Mouse (Mus musculus) thymus, postnatal 0 days (tissue): ENCODE data around the gene Bcl9. TPM values are rescaled to one million over a fixed set of nuclear protein-coding genes. Genes with fewer than 3 reads are reported as not detected.

Experiments
- DNase-seq: peaks from one replicate; pipeline ENCODE4 v3.0.0-alpha.2; 2015; ENCODE audit warnings: low spot score
- polyA plus RNA-seq: library from polyadenylated mRNA; unstranded; fragments of >200 nt; fragmentation: Nextera tagmentation; extraction: Ambion mirVana; gene quantifications from 2 replicates; pipeline ENCODE4 v1.2.1, GENCODE M21; 2015

Bcl9 gene
- polyA plus RNA-seq, 1 experiment from 2014 or later = 23.7 TPM

DNA sequence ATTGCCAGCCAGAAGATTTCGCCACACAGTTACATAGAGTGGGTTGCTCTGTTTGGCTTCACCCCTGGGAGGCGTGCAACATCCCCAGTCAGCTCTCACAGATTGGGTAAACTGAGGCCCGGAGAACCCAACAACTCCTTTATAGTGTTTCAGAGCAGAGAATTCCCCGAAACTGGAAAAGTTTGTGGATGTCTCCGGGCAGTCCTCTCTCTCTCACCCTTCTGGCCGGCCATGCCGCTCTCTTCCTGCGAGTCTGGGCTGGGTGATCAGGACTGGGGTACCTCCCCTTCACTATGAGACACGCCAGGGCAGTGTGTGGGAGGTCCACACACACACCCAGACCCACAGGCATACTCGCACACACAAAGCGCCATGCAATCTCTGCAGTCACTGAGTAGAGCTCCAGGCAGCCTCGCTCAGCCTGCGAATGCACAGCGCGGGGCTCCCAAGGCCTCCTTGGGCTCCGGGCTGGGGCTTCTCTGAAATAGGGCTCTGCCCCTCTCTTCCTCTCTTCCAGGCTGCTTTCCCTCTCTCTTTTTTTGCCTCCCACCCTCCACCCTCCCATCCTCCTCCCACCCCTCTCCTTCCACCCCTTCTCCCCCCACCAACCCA is 670 bp downstream of the Bcl9 start:
- peak; percentile 35 for DNase-seq

GRCm38 (mm10) chr3:97294334-97294733 is 3.4 kb downstream of the Bcl9 start:
- DNase-seq = no peak

DNA sequence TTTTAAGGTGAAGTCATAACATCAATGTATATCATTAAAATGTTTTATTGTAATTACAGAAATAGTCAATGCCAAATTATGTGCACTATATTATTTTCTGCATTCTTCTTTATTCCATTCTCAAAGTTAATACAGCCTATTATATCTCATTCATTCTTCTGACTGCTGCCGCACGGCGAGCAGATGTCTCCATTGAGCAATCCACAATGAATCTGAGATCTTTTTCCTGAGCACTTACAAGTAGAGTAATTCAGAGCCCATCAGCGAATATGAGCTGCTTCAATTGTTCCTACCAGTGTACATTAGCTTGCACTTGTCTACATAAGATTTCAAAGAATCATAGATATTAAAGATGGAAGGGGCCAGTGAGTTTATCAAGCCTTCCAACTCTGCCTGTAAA is 12.8 kb downstream of the Bcl9 start:
- DNase-seq = no peak

- DNase-seq = no peak
Observed at GRCm38 (mm10) chr3:97284056-97284455, 13.7 kb downstream of the Bcl9 start.

GRCm38 (mm10) chr3:97281426-97281825 is 16.3 kb downstream of the Bcl9 start:
- DNase-seq = no peak

GRCm38 (mm10) chr3:97275708-97276107 is 22.0 kb downstream of the Bcl9 start:
- no peak for DNase-seq

- DNase-seq = no peak
Observed at GRCm38 (mm10) chr3:97274516-97275230, 23.0 kb downstream of the Bcl9 start.

- DNase-seq = peak; percentile 48
Observed at GRCm38 (mm10) chr3:97273876-97274275, 23.8 kb downstream of the Bcl9 start.

DNA sequence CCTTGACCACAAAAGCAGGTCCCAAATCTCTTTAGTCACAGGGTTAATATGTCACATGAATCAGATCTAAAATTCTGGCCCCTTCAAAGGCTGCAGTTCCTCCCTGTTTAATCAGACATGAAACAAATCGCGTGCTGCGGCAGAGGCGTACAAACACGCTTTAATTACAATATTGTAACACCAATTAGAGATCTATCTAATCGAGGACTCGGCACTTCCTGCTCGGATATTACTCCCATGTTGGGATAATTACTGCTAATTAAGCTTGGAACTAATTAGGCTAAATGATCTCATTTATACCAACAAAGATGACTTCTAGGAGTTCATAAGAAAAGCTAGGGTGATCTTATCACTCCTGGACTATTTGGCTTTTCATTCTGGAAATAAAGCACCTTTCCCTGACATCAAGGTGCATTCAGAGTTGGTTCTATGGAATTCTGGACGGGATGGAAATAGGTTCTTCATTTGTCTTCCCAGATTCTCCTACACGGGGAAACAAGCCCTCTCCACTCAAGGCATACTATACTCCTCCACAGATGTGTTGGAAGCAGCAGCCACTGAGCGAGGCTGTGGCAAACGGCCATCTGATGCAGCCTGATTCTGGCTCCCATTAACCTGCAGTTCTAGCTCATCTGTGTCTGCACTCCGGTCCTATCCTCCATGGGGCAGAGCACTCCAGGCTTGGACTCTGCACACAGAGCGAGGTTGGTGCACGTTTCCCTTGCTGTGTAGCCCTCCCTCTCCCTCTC is 31.9 kb downstream of the Bcl9 start:
- no peak for DNase-seq

DNA sequence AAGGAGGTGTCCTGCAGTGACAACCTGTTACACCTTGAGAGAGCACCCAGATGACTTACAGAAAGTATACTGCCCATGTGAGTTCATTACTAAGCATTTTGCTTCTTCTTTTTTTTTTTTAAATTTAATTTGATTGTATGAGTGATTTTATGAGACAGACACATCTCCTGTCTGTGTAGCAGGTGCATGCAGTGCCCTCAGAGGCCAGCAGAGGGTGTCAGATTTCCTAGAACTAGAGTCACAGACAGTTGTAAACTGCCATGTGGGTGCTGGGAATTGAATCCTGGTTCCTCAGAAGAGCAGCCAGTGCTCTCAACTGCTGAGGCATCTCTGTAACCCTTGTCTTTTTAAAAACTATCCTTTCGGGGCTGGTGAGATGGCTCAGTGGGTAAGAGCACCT is 35.5 kb downstream of the Bcl9 start:
- no peak for DNase-seq

DNA sequence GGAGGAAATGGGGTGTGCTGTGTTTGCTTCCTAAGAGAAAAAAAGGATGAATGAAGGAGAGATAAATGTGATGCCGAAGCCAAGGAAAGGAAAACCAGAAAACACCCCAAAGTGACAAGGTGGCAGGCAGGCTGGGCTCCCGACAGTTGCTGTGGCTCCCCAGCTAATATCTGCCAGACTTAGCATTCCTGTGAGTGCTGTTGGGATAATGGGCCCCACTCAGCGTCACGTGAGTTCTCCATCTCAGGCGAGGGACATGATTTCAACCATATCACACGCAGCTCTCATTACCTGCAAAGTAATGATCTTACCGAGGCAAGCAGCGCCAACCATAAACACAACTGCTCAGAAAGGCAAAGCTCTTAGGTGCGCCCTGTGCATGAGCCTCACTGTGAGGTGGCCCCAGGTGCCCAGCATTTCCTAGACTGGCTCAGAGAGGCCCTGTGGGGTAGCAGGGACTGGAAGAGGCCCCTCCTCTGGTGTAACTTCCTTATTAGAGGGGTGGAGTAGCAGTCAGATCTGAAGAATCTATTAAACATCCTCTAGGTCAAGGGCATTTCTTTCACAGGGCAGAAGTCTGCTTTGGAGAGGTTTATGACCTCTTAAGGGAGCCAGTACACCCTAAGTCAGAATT is 41.9 kb downstream of the Bcl9 start:
- DNase-seq = no peak

- DNase-seq = no peak
Observed at GRCm38 (mm10) chr3:97254861-97255465, 42.8 kb downstream of the Bcl9 start.

DNA sequence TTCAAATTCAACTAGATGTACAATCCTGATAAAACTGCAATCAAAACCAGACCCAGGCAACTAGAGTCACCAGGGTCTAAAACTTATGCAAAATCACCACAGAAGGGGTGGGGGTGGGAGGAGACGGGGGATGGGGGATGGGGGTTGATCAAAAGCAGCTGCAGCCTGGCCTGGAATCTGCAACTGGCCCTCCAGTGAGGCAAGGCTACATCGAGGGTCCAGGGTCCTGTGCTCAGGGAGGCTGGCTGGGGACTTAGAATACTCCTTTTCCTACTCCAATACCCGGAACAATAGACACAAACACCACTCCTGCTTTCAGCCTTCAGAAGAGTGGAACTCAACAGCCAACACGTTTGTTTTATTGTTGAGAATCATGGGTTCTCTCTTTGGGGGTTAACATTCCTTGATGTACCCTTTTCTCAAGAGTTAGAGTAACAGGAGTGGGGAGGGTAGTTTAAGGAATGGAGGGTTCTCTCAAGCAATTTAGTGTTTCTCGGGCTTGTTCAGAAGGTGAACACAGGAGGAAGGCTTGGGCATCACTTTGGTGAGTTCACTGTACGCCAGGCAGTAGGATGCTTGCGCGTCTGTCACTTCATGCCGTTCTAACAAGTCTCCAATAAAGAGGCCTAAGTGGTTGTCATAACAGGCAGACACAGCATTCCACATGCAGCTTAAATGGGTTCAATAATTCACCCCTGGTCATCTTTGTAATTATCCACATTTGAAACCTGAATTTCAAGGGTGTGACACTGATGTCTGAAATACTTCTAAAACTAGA is 43.7 kb downstream of the Bcl9 start:
- DNase-seq = no peak

- no peak for DNase-seq
Observed at GRCm38 (mm10) chr3:97252896-97253295, 44.8 kb downstream of the Bcl9 start.

DNA sequence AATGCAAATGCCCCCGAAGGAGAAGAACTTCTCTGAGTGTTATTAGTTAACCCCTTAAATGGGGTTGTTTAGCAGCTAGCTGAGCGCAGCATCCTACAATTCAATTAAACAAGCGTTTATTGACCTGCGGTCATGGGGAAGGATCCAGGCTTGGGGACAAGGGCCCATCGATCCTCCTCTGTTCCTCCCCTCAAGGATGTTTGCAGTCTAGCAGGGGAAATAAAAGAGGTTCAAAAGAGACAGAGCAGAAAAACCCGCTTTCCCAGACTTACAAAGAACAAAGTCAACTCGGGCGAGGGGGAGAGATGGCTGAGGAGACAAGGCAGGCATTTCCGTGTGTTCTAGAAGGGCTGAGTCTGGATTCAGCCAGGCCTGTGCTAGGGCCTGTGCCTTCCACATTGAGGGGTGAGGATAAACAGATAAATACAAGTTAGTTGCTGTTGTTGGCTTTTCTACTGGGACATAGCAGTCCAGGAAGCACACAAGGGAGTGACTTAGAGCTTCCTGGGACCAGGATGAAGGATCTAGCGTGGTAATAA is 55.0 kb downstream of the Bcl9 start:
- DNase-seq = no peak

DNA sequence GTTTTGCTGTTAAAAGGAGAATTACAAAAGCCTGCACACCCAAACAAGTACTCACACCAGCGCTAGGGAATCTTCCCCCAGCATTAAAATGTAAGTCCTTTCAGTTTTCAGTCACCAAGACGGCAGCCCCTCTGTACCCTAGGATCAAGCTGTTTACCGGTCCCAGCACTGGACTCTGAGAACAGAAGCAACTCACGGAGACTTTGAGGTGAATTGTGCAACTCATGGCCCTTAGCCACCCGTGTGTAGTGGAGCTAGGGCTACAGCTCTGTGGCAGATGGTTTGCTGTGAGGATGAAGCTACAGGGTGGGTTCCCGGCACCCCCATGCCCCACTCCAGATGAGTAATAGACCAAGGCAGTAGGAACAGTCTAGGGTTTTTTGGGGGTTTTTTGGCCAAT is 55.9 kb downstream of the Bcl9 start:
- DNase-seq = no peak

- DNase-seq = no peak
Observed at GRCm38 (mm10) chr3:97239793-97240192, 57.9 kb downstream of the Bcl9 start.

DNA sequence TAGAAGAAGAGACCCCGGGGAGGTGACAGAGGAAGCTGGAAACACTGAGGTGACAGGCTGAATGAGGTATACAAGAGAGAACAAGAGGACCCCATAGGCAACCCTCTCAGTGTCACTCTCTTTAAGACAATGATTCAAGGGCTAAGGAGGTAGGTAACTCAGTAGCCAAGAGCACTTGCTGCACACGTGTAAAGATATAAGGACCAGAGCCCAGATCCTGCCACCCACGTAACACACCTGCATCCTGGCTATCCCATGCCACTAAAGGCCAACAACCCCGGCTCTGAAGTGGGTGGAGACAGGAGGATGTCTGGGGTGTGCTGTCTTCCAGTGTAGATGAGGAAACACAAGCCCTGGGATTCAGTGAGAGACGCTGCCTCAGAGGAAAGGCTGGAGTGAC is 58.4 kb downstream of the Bcl9 start:
- no peak for DNase-seq

- no peak for DNase-seq
Observed at GRCm38 (mm10) chr3:97238521-97238920, 59.2 kb downstream of the Bcl9 start.

GRCm38 (mm10) chr3:97237403-97237802 is 60.3 kb downstream of the Bcl9 start:
- no peak for DNase-seq

- no peak for DNase-seq
Observed at GRCm38 (mm10) chr3:97234797-97235196, 62.9 kb downstream of the Bcl9 start.
